Mouse (Mus musculus) myocyte (in vitro differentiated cells): ENCODE measurements at regions not wholly inside any gene's neighbourhood (a gene's known extent, or its start where the extent isn't known, plus 50 kb on each side); places are given as distances from the start of the nearest gene placed in this dataset.

ENCODE experiments used
- H3K27me3 ChIP-seq: one replicate; pipeline ENCODE4 v1.6.1; 2011; ENCODE audit not compliant: control insufficient read depth, insufficient read depth, insufficient read length
- H3K36me3 ChIP-seq: one replicate; pipeline ENCODE4 v1.6.1; 2011; ENCODE audit not compliant: control insufficient read depth, insufficient read depth
- H3K4me2 ChIP-seq: one replicate; pipeline ENCODE4 v1.6.1; 2011; ENCODE audit warnings: low read depth, control low read depth
- H3K4me3 ChIP-seq: one replicate; pipeline ENCODE4 v1.5.1; 2011; ENCODE audit warnings: mild to moderate bottlenecking, control low read depth, moderate library complexity
- H3K79me2 ChIP-seq: one replicate; pipeline ENCODE4 v1.6.1; 2011; ENCODE audit not compliant: control insufficient read depth, insufficient read depth
- H3ac ChIP-seq: one replicate; pipeline ENCODE4 v1.6.1; 2011; ENCODE audit not compliant: control insufficient read depth, insufficient read length
- CEBPB ChIP-seq: IDR thresholded peaks from 2 replicates; pipeline ENCODE4 v1.6.1; 2011; ENCODE audit warnings: mild to moderate bottlenecking, moderate library complexity; ENCODE audit not compliant: poor library complexity, insufficient read depth, severe bottlenecking
- E2F4 ChIP-seq: IDR thresholded peaks from one replicate; pipeline ENCODE4 v1.6.1; 2011; ENCODE audit warnings: mild to moderate bottlenecking, control low read depth, moderate library complexity; ENCODE audit not compliant: insufficient read depth
- MAX ChIP-seq: IDR thresholded peaks from one replicate; pipeline ENCODE4 v1.6.1; 2011; ENCODE audit warnings: low read depth, mild to moderate bottlenecking, control low read depth
- MYOD1 ChIP-seq, 3 experiments: IDR thresholded peaks; one replicate each; pipeline ENCODE4 v1.6.1; 2011; ENCODE audit warnings: control low read depth in 2 of 3, low read depth in 2 of 3, mild to moderate bottlenecking in 2 of 3, moderate library complexity in 1 of 3; ENCODE audit not compliant: insufficient read length in 2 of 3, control insufficient read depth in 1 of 3
- MYOG ChIP-seq, 3 experiments: IDR thresholded peaks; one replicate each; pipeline ENCODE4 v1.6.1; 2011; ENCODE audit warnings: control low read depth in 2 of 3, low read depth in 2 of 3, mild to moderate bottlenecking in 2 of 3; ENCODE audit not compliant: insufficient read length in 2 of 3, control insufficient read depth in 1 of 3, insufficient read depth in 1 of 3
- POLR2A ChIP-seq: IDR thresholded peaks from one replicate; pipeline ENCODE4 v1.6.1; 2011; ENCODE audit warnings: low read depth, mild to moderate bottlenecking, control low read depth, moderate library complexity; ENCODE audit not compliant: insufficient read length
- POLR2AphosphoS2 ChIP-seq: IDR thresholded peaks from one replicate; pipeline ENCODE4 v1.6.1; 2011; ENCODE audit warnings: low read depth, control low read depth; ENCODE audit not compliant: insufficient read length
- REST ChIP-seq: IDR thresholded peaks from one replicate; pipeline ENCODE4 v1.6.1; 2011; ENCODE audit warnings: mild to moderate bottlenecking, control low read depth, moderate library complexity; ENCODE audit not compliant: insufficient read depth, insufficient read length
- SRF ChIP-seq: IDR thresholded peaks from one replicate; pipeline ENCODE4 v1.6.1; 2011; ENCODE audit warnings: low read depth; ENCODE audit not compliant: control insufficient read depth, insufficient read length
- TCF12 ChIP-seq: IDR thresholded peaks from one replicate; pipeline ENCODE4 v1.6.1; 2011; ENCODE audit warnings: mild to moderate bottlenecking, control low read depth; ENCODE audit not compliant: poor library complexity, insufficient read depth, severe bottlenecking
- TCF3 ChIP-seq: IDR thresholded peaks from one replicate; pipeline ENCODE4 v1.6.1; 2011; ENCODE audit warnings: low read depth, control low read depth; ENCODE audit not compliant: insufficient read length
- USF1 ChIP-seq: IDR thresholded peaks from one replicate; pipeline ENCODE4 v1.6.1; 2011; ENCODE audit warnings: low read depth, mild to moderate bottlenecking, control low read depth, moderate library complexity

GRCm38 (mm10) chr4:47693221-47693620 is 218.8 kb downstream of the Sec61b start:
- Histone ChIP-seq H3K36me3 (no peaks in the 10 kb centered on the region), H3ac (no peak overlapping the region), H3K4me3 (no peak overlapping the region), H3K27me3 (no peaks in the 10 kb centered on the region), H3K79me2 (no peaks in the 10 kb centered on the region), H3K4me2 (no peak overlapping the region)
- no peak for TF ChIP-seq E2F4
- no peak for TF ChIP-seq MYOG (IDR thresholded peaks at IDR 0.05; ENCODE audit: control insufficient read depth in 1 of 3, insufficient read depth in 1 of 3, insufficient read length in 2 of 3, low read depth in 2 of 3)
- TF ChIP-seq CEBPB: no peak
- TF ChIP-seq SRF: no peak
- TF ChIP-seq MYOD1 (IDR thresholded peaks at IDR 0.05; ENCODE audit: control insufficient read depth in 1 of 3, insufficient read length in 2 of 3, low read depth in 2 of 3): no peak
- no peak for TF ChIP-seq POLR2AphosphoS2
- TF ChIP-seq MAX: no peak
- TF ChIP-seq REST: no peak
- no peak for TF ChIP-seq POLR2A
- TF ChIP-seq TCF12: no peak
- no peak for TF ChIP-seq USF1
- TF ChIP-seq TCF3: no peak

DNA sequence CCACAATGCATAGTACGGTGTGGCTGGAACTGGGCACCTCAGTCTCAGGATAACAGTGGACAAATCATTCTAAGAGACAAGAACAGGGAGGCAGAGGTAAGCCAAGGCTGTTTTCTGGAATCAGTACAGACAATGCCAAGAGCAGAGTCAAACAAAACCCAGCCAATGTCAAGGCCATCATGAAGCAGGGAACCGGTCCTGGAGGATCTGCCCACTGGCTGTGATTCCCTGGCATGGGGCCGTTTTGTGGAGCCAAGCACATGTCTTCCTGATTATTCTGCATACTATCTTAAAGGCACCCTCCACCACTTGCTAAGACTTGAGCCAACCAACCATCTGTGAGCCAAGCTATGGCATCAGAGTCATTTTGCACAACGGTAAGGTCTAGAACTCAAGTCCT is 222.6 kb downstream of the Sec61b start:
- no peak overlapping the region for H3K4me2 ChIP-seq
- H3K4me3 ChIP-seq: no peak overlapping the region
- H3K27me3 ChIP-seq: no peaks in the 10 kb centered on the region
- no peaks in the 10 kb centered on the region for H3K36me3 ChIP-seq
- H3ac ChIP-seq: no peak overlapping the region
- no peaks in the 10 kb centered on the region for H3K79me2 ChIP-seq
- TF ChIP-seq CEBPB (no peak), REST (no peak), SRF (no peak), E2F4 (no peak), POLR2A (no peak), POLR2AphosphoS2 (no peak), TCF3 (no peak), USF1 (no peak), MAX (no peak), MYOD1 (IDR thresholded peaks at IDR 0.05; ENCODE audit: control insufficient read depth in 1 of 3, insufficient read length in 2 of 3, low read depth in 2 of 3) (no peak), MYOG (IDR thresholded peaks at IDR 0.05; ENCODE audit: control insufficient read depth in 1 of 3, insufficient read depth in 1 of 3, insufficient read length in 2 of 3, low read depth in 2 of 3) (no peak), TCF12 (no peak)

GRCm38 (mm10) chr4:47698514-47698913 is 224.1 kb downstream of the Sec61b start:
- Histone ChIP-seq H3ac (no peak overlapping the region), H3K4me2 (no peak overlapping the region)
- TF ChIP-seq MYOG (IDR thresholded peaks at IDR 0.05; ENCODE audit: control insufficient read depth in 1 of 3, insufficient read depth in 1 of 3, insufficient read length in 2 of 3, low read depth in 2 of 3) (no peak), POLR2AphosphoS2 (no peak), SRF (no peak), REST (no peak), TCF12 (no peak), E2F4 (no peak), MYOD1 (IDR thresholded peaks at IDR 0.05; ENCODE audit: control insufficient read depth in 1 of 3, insufficient read length in 2 of 3, low read depth in 2 of 3) (no peak), POLR2A (no peak), USF1 (no peak), CEBPB (no peak), MAX (no peak), TCF3 (no peak)

GRCm38 (mm10) chr4:47698926-47699325 is 224.5 kb downstream of the Sec61b start:
- Histone ChIP-seq H3K27me3 (no peaks in the 10 kb centered on the region), H3K4me2 (no peak overlapping the region), H3K79me2 (no peaks in the 10 kb centered on the region), H3ac (no peak overlapping the region), H3K4me3 (no peak overlapping the region), H3K36me3 (no peaks in the 10 kb centered on the region)
- TF ChIP-seq MYOG (IDR thresholded peaks at IDR 0.05; ENCODE audit: control insufficient read depth in 1 of 3, insufficient read depth in 1 of 3, insufficient read length in 2 of 3, low read depth in 2 of 3) (no peak), CEBPB (no peak), TCF3 (no peak), REST (no peak), POLR2AphosphoS2 (no peak), TCF12 (no peak), E2F4 (no peak), SRF (no peak), POLR2A (no peak), MAX (no peak), MYOD1 (IDR thresholded peaks at IDR 0.05; ENCODE audit: control insufficient read depth in 1 of 3, insufficient read length in 2 of 3, low read depth in 2 of 3) (no peak), USF1 (no peak)

More at GRCm38 (mm10) chr4:47698514-47698913, 224.1 kb downstream of the Sec61b start:
- no peaks in the 10 kb centered on the region for H3K27me3 ChIP-seq
- no peaks in the 10 kb centered on the region for H3K79me2 ChIP-seq
- no peaks in the 10 kb centered on the region for H3K36me3 ChIP-seq
- H3K4me3 ChIP-seq: no peak overlapping the region

- Histone ChIP-seq H3K4me2 (no peak overlapping the region), H3K4me3 (no peak overlapping the region), H3K36me3 (no peaks in the 10 kb centered on the region), H3K79me2 (no peaks in the 10 kb centered on the region), H3K27me3 (no peaks in the 10 kb centered on the region), H3ac (no peak overlapping the region)
- no peak for TF ChIP-seq CEBPB
- no peak for TF ChIP-seq USF1
Measured at GRCm38 (mm10) chr4:47703501-47703900, 229.0 kb downstream of the Sec61b start.
